Mouse (Mus musculus) macrophage (primary cell): Measurements from ENCODE around the gene Rab3d. TPM values are rescaled to one million over a fixed set of nuclear protein-coding genes. Genes with fewer than 3 reads are reported as not detected.

Experiments used
- H3K27ac ChIP-seq: fragments of 350-480 bp; formaldehyde crosslinking; 2 replicates; pipeline ENCODE4 v1.9.0; 2021
- H3K36me3 ChIP-seq: fragments of 350-480 bp; formaldehyde crosslinking; 2 replicates; pipeline ENCODE4 v1.9.0; 2021; ENCODE audit errors: inconsistent target
- H3K4me3 ChIP-seq: fragments of 350-480 bp; formaldehyde crosslinking; 2 replicates; pipeline ENCODE4 v1.9.0; 2021; ENCODE audit errors: inconsistent target
- H3K79me2 ChIP-seq: fragments of 350-480 bp; formaldehyde crosslinking; 2 replicates; pipeline ENCODE4 v1.9.0; 2021; ENCODE audit errors: inconsistent target
- WGBS: methylation state at CpG from one replicate; pipeline ENCODE4 v1.1.7; 2026; ENCODE audit warnings: inconsistent platforms; ENCODE audit not compliant: missing documents; 5-methylcytosine and 5-hydroxymethylcytosine counted together
- polyA plus RNA-seq: library from polyadenylated mRNA; stranded (reverse); fragments of 250-400 nt; gene quantifications from 3 replicates; pipeline ENCODE4 v1.2.4, GENCODE M21; 2018; ENCODE audit warnings: inconsistent platforms
- total RNA-seq, 78 experiments: library from RNA; depleted of rRNA; stranded (reverse); fragments of 250-400 nt; gene quantifications; 1 replicate in 9 of 78; 2 replicates in 24 of 78; 3 replicates in 43 of 78; 4 replicates in 2 of 78; pipeline ENCODE4 v1.2.4; 2018; ENCODE audit warnings: inconsistent platforms in 56 of 78

Gene Rab3d
- total RNA-seq (2018; cell fraction: chromatin; rRNA removed) = 10 to 100 TPM in 1 of 26 experiments, 1 to 10 TPM in 18, under 1 TPM in 6, not detected in 1; 0.20 to 11.4 (median 2.0) TPM
- total RNA-seq (2018; cell fraction: cytosol; rRNA removed) = 10 to 100 TPM; 10.6 to 21.1 (median 13.3) TPM
- total RNA-seq (2018; cell fraction: nucleus; rRNA removed) = 10 to 100 TPM in 4 of 26 experiments, 1 to 10 TPM in 22; 3.3 to 11.7 (median 6.5) TPM
- polyA plus RNA-seq = 12.4 to 19.7 TPM (median 16.8 TPM) in 3 replicates

- Histone ChIP-seq H3K27ac (no peak within 1 kb of the TSS), H3K4me3 (peak within 1 kb of the TSS; percentile 45), H3K36me3 (no peaks in the 10 kb centered on the region; the same call in 1 of the 2 replicates), H3K79me2 (no peaks in the 10 kb centered on the region)
- under 1% methylated on average over 35 of the region's 36 CpGs for WGBS
These were observed at the start of gene Rab3d for GRCm38 (mm10) chr9:21918035-21918592. Gene Rab3d (minus strand): TSS chr9:21918192.

DNA sequence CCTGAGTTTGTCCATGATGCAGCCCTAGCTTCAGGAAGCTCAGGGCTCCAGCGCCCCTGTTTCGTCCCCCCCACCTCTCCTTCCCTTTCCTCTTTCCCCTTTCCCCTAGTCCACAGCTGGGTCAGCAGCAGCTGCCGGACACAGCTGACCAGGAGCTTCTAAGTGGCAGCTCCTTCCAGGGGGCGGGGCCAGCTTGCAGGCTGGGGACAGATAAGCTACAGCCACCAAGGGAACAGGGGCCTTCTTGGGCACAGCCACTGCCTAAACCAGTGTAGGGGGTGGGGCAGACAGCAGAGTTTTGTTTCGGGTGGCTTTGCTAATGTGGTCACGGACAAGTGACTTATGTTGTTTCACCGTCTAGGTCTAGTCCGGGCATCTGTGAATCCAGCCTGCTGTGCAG is 45.4 kb upstream of the Rab3d start, which contains the start of gene Epor:
Epor (minus strand) TSS at position 90 of the 400 bp plus-strand sequence.
- H3K36me3 ChIP-seq = no peaks in the 10 kb centered on the region
- H3K4me3 ChIP-seq = peak within 1 kb of the TSS; percentile 18
- no peaks in the 10 kb centered on the region for H3K79me2 ChIP-seq
- WGBS = 43% methylated on average over 8 of the region's 8 CpGs
- H3K27ac ChIP-seq = no peak within 1 kb of the TSS

GRCm38 (mm10) chr9:21962416-21963059 is 44.5 kb upstream of the Rab3d start:
- WGBS = 7% methylated on average over 27 of the region's 34 CpGs
- Histone ChIP-seq H3K4me3 (peak overlapping the region; percentile 18), H3K27ac (no peak overlapping the region), H3K36me3 (no peaks in the 10 kb centered on the region), H3K79me2 (no peaks in the 10 kb centered on the region)

DNA sequence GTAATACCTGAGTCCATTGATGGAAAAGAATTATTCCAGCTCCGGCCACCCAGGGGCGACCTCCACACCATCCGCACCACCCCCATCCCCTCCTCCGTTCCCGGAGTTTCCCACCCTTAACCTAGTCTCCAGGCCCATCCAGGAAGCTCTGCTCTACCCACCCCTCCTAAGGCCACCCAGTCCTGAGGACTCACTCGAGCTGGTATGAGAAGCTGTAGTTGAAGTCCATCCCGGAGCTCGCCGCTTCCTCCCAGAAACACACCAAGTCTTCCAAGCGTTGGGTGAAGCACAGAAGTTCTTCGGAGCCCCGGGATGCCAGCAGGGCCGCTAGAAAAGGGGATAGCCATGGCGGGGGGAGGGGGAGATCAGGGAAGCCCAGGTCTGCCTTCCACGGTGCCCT is 44.0 kb upstream of the Rab3d start:
- Histone ChIP-seq H3K27ac (no peak overlapping the region), H3K4me3 (peak overlapping the region; percentile 18), H3K36me3 (no peaks in the 10 kb centered on the region), H3K79me2 (no peaks in the 10 kb centered on the region)
- 2% methylated on average over 15 of the region's 15 CpGs for WGBS

- H3K36me3 ChIP-seq = no peaks in the 10 kb centered on the region
- H3K27ac ChIP-seq = no peak overlapping the region
- 6% methylated on average over 34 of the region's 35 CpGs for WGBS
- no peak overlapping the region; the same call in 1 of the 2 replicates for H3K4me3 ChIP-seq
- no peaks in the 10 kb centered on the region for H3K79me2 ChIP-seq
These were observed 43.5 kb upstream of the Rab3d start for GRCm38 (mm10) chr9:21961366-21961980.

GRCm38 (mm10) chr9:21960558-21961208 is 42.7 kb upstream of the Rab3d start:
- 88% methylated on average over 26 of the region's 26 CpGs for WGBS
- Histone ChIP-seq H3K79me2 (no peaks in the 10 kb centered on the region), H3K27ac (no peak overlapping the region), H3K4me3 (no peak overlapping the region), H3K36me3 (no peaks in the 10 kb centered on the region)

- Histone ChIP-seq H3K36me3 (no peaks in the 10 kb centered on the region), H3K79me2 (no peaks in the 10 kb centered on the region), H3K27ac (no peak overlapping the region), H3K4me3 (no peak overlapping the region)
- WGBS = 90% methylated on average over 9 of the region's 9 CpGs
These were observed 42.1 kb upstream of the Rab3d start for GRCm38 (mm10) chr9:21960135-21960534.

- H3K79me2 ChIP-seq = no peaks in the 10 kb centered on the region
- no peak overlapping the region for H3K4me3 ChIP-seq
- WGBS = 94% methylated on average over 7 of the region's 7 CpGs
- no peaks in the 10 kb centered on the region for H3K36me3 ChIP-seq
- H3K27ac ChIP-seq = no peak overlapping the region
These were observed 41.3 kb upstream of the Rab3d start for GRCm38 (mm10) chr9:21959244-21959643.

DNA sequence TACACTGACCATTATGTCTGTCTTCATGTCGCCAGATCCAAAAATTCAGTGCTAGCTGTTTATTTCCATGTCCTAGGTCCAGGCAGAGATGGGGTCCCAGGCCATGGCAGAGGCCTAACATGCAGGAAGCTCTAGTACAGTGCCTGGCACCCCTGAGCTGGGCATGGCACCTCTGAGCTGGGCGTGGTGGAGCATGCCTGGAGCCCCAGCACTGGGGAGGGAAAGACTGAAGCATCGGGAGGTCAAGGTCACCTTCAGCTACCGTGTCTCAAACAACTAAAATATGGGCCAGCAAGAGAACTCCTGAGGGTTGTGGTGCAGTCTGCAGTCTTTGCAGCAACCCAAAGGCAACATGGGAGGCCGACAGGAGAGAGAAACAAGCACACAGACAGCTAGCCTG is 40.4 kb upstream of the Rab3d start:
- 97% methylated on average over 5 of the region's 5 CpGs for WGBS
- no peak overlapping the region for H3K27ac ChIP-seq
- no peaks in the 10 kb centered on the region for H3K79me2 ChIP-seq
- no peaks in the 10 kb centered on the region for H3K36me3 ChIP-seq
- H3K4me3 ChIP-seq = no peak overlapping the region

- H3K27ac ChIP-seq = peak within 1 kb of the TSS; percentile 55
- H3K36me3 ChIP-seq = no peaks in the 10 kb centered on the region
- no peaks in the 10 kb centered on the region for H3K79me2 ChIP-seq
- H3K4me3 ChIP-seq = peak within 1 kb of the TSS; percentile 58
- WGBS = under 1% methylated on average over 50 of the region's 54 CpGs
These were observed 37.7 kb upstream of the Rab3d start, which contains the start of gene Swsap1 for GRCm38 (mm10) chr9:21955570-21956281. Gene Swsap1 (plus strand): TSS chr9:21955755.

DNA sequence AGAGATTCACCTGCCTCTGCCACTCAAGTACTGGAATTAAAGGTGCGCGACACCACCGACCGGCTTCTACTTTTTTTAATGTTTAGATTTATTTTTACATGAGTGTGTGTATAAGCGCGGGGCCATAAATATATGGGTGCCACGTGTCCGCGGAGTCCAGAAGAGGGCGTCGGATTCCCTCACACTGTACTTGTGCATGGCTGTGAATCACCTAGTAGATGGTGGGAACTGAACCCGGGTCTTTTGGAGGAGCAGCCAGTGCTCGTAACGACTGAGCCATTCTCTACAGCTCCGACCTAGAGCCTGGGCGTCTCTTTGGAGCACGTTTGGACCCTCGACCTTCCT is 37.2 kb upstream of the Rab3d start:
- no peaks in the 10 kb centered on the region for H3K36me3 ChIP-seq
- WGBS = 0% methylated on average over 18 of the region's 18 CpGs
- peak overlapping the region; percentile 43 for H3K4me3 ChIP-seq
- H3K79me2 ChIP-seq = no peaks in the 10 kb centered on the region
- H3K27ac ChIP-seq = peak overlapping the region; percentile 55

DNA sequence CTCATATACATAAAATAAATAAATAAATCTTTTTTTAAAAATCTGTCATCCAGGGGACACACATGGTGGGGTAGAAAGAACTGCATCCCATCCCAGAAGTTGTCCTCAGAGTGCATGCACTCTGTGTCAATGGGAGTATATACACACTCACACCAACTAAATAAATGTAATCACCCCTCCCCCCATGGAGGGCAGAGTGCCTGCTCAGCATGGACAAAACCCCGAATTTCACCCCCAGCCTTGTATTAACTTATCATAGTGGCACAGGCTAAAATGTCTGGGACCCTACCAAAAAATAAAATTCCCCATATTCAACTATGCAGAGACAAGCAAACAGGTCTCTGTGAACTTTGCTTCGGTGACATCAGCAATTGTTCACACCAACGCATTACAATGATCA is 36.6 kb upstream of the Rab3d start:
- no peak overlapping the region for H3K27ac ChIP-seq
- H3K36me3 ChIP-seq = no peaks in the 10 kb centered on the region
- H3K4me3 ChIP-seq = no peak overlapping the region
- 70% methylated on average over 3 of the region's 3 CpGs for WGBS
- no peaks in the 10 kb centered on the region for H3K79me2 ChIP-seq

DNA sequence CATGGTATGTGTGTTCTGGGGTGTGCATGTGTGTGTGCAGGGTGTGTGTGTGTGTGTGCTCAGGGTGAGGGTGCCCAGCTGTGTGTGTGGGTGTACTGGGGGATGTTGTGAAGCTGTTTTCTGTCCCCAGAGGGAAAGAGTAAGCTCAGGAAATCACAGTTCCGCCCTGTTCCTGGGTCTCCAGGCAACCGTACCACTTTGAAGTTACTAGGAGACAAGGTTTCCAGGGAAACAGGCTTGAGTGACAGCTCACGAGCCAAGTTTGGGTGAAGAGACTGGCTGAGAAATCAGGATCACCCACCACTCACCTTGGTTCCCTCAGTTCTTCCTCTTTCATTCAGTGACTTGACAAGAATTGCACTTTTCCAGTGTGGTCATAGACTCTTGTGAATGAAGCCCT is 35.6 kb upstream of the Rab3d start:
- 9% methylated on average over 3 of the region's 3 CpGs for WGBS
- Histone ChIP-seq H3K79me2 (no peaks in the 10 kb centered on the region), H3K4me3 (no peak overlapping the region), H3K27ac (no peak overlapping the region), H3K36me3 (no peaks in the 10 kb centered on the region)

DNA sequence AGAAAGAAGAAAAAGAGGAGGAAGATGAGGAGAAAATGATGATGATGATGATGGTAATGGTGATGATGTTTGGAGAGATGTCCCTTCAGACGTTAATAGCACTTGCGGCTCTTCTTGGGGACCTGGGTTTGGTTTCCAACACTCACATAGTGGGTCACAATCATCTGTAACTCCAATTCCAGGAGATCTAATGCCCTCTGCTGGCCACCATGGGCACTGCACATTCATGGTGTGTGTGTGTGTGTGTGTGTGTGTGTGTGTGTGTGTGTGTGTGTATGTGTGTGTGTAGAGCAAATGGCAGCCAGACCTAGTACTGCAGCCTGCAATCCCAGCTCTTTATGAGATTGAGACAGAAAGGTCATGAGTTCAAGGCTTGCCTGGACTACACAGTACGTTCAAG is 34.0 kb upstream of the Rab3d start:
- Histone ChIP-seq H3K4me3 (no peak overlapping the region), H3K79me2 (no peaks in the 10 kb centered on the region)
- 78% methylated on average over 3 of the region's 3 CpGs for WGBS

More for the DNA sequence above, 34.0 kb upstream of the Rab3d start:
- no peaks in the 10 kb centered on the region for H3K36me3 ChIP-seq
- no peak overlapping the region for H3K27ac ChIP-seq
